Mouse (Mus musculus): ENCODE results near the gene Ush2a.

Ush2a gene

DNA sequence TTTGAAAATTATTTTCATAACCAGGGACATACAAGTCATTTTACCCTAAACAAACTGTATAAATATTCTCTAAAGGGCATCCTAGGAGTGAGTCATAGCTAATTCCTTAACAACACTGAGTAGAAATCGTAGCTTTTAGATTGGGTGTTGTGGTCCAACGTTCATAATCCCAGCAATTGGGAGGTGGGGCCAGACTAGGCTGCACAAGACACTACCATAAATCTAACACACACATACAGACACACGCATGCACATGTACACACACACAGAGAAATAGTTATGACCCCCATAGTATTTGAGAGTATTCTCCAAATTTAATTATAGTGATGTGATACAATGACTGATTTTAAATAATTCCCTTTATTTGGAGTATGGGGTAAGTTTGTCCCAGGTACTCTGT is 125.5 kb downstream of the Ush2a start:
- DNase-seq (ENCODE audit: low spot score in 2 of 2): no peak

GRCm38 (mm10) chr1:188387820-188388471 is 126.1 kb downstream of the Ush2a start:
- no peak for DNase-seq (ENCODE audit: low spot score in 2 of 2)

DNA sequence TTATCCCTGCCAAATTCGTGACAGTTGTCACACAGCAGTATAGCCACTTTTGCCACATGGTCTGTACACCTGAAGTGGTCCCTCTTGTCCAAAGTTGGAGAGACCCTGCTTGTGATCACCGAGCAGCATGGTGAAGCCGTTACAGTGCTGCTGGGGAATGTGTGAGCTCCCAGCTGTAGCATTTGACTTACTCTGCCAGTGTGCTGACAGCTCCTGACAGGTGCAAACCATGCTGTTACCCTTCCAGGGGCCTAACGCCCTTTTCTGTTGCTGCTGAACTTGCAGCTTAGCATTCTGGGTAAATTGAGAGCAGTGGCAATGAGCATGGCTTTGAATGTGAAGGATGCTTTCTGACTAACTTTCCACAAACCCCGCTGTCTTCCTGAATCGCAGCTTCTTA is 128.3 kb downstream of the Ush2a start:
- no peak for DNase-seq (ENCODE audit: low spot score in 2 of 2)

DNA sequence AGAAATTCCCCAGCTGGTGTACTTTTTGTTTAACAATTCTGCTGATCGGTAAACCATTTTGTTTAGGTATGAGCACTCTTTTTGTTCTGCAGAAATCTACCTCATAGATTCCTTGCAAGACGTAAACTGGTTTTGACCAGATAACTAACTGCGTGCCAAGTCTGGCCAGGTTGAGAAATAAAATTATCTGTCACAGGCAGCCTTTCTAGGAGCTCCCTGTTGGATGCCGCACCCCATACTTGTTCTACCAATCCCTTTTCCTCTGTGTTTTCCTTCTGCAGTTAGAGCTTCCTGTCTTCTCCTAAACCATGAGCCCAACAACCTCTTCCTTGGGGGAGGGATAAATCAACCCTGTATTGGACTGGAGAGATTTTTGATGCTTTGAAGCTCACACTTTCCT is 145.4 kb downstream of the Ush2a start:
- DNase-seq (ENCODE audit: low spot score in 2 of 2): no peak

DNA sequence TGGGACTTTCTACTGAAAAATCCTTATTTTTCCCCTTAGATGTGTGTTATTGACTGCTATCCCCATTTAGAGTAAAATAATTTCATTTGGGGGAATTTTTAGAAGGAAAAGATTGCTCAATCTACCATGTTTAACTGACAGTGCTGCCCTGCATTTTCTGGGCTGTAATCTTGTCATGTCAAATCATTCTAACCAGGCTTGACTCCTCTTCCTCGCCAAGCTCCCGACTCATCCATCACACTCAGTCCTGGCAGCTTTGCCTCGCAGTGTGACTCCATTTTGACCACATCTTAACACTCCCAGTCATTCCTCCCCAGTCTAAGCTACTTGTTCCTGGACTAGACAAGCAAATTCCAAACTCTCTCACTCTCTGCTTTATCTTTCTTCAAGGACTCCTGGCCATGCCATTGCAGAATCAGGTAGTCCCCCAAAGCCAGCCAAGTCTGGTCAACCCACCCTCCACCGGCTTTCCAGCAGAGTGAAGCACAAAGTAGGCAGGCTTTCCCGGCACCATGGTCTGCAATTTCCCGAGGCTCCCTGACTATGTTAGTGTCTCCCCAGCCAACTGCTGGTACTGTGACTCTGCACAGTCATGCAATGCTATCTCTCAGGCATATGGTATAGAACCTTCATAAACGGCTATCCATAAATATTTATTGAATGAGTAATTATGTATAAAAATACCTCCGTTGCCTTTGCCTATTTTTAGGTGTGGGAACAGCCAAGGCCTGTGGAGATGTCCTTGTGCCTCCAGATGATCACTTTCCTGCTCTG is 146.0 kb downstream of the Ush2a start:
- no peak for DNase-seq (ENCODE audit: low spot score in 2 of 2)

- DNase-seq (ENCODE audit: low spot score in 2 of 2): no peak
These were observed 148.7 kb downstream of the Ush2a start for GRCm38 (mm10) chr1:188410547-188410946.

- DNase-seq (ENCODE audit: low spot score in 2 of 2): no peak
These were observed 158.7 kb downstream of the Ush2a start for GRCm38 (mm10) chr1:188420543-188420942.

- DNase-seq (ENCODE audit: low spot score in 2 of 2): no peak
These were observed 166.3 kb downstream of the Ush2a start for GRCm38 (mm10) chr1:188428172-188428571.

- no peak for DNase-seq (ENCODE audit: low spot score in 2 of 2)
These were observed 168.9 kb downstream of the Ush2a start for GRCm38 (mm10) chr1:188430689-188431088.

DNA sequence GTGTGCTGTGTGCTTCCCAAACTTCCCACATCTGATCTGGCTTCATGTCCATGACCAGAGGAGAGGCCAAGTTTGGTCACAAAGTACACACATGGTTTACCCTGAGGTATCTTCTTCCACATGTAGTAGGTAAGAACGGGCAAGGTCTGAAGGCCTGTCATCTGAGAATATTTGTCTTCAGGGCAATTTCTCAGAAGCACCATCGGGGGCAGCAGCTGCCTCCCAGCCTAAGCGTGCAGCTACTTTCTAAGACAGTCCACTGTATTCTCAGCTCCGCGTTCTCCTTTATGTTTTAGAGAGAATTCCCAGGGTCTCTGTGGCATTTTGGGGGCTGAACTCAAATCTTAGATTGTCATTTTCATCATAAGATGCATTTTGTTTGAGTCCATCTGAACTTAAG is 186.1 kb downstream of the Ush2a start:
- DNase-seq (ENCODE audit: low spot score in 2 of 2): no peak

- no peak for DNase-seq (ENCODE audit: low spot score in 2 of 2)
These were observed 194.8 kb downstream of the Ush2a start for GRCm38 (mm10) chr1:188456466-188457175.

- DNase-seq (ENCODE audit: low spot score in 2 of 2): no peak
These were observed 195.6 kb downstream of the Ush2a start for GRCm38 (mm10) chr1:188457221-188458008.

DNA sequence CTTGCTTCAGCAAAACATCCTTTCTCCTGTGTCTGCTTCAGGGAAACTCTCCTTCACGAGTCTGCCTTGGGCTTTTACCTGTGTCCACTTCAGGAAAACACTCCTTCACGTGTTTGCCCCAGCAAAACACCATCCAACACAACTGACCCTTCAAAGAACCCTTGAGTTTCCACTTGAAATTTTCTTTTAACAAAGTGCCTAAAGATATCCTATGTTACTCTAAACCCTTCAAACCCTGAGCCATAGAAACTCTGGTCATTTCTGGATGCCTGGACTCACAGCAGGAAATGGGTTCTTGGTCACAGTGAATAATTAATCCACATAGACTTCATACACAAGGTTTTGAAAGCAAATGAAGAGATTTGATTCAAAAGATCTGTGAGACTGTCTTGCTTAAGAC is 199.4 kb downstream of the Ush2a start:
- DNase-seq (ENCODE audit: low spot score in 2 of 2): no peak

DNA sequence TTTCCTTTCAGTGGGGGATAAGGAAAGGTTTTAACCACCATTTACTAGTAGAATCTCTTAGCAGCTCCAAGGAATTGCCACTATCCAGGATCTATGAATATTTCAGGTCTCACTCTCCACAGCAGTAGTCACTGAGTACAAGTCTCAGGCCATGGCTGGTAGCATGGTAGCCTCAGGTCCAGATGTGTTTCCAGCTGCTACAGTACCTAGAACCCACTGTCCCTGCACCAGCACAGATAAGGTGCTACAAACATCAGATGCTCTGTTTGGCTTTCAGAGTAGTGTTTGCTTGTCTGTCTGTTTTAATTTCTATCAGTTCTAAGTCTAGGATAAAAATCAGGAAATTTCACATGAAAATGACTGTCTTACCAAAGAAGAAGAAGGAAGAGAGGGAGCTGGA is 202.8 kb downstream of the Ush2a start:
- no peak for DNase-seq (ENCODE audit: low spot score in 2 of 2)

DNA sequence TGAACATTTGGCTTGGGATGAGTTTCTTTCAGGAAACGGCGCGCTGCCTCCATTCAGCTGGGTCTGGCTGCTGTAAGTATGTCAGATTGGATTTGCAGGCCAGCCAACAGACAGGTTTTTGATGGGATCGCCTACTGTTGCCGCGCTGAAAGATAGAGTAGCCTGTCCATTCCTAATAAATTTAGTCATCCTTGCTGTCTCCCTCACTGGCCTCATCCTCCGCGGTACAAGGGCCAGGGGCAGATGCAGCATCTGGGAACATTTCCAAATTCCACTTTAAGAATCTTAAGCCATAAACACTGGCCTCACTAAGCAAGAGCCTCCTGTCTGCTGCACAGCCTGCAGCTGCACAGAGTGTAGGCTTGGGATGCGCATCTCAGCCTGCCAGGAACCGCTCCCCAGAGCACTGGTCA is 206.6 kb downstream of the Ush2a start:
- DNase-seq (ENCODE audit: low spot score in 2 of 2): peak; percentile 7 to 15

DNA sequence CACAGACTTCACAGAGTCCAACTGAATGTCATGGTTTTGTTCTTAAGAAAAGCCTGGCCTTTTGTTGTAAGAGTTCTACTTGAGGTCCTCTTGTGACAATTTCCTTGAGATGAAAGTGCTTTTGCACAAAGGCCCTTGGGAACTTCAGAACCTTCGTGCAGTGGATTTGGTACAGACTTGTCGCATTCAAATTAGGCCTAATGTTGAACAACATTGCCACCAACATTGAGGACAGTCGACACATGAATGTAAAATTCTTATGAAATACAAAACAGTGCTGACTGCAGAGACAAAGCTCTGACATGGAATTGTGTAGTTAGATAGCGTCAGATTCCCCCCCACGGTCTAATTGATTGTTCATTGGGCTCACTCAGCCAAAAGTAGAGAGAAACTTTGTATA is 243.1 kb downstream of the Ush2a start:
- no peak for DNase-seq (ENCODE audit: low spot score in 2 of 2)

DNA sequence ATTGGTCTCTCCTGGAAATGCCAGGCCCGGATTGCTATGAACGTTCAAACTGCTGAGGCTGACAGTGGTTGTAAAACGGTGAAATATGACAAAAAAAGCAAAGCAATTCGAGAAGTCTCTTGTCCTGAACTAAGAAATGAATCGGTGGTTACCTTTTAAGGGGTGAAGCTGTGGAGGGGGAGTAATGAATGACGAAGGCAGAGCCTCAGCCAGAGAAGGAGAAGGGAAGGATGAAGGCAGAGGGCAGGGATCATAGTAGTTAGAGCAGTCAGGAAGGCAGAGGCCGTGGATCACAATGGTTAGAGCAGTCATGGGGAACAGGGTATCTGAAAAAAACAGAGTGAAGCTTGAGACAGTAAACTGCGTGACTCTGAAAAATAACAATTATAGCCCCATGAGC is 257.0 kb downstream of the Ush2a start:
- DNase-seq (ENCODE audit: low spot score in 2 of 2): no peak

- DNase-seq (ENCODE audit: low spot score in 2 of 2): no peak
These were observed 265.6 kb downstream of the Ush2a start for GRCm38 (mm10) chr1:188527451-188527850.

GRCm38 (mm10) chr1:188529606-188530131 is 267.8 kb downstream of the Ush2a start:
- DNase-seq (ENCODE audit: low spot score in 2 of 2): no peak

GRCm38 (mm10) chr1:188537021-188537420 is 275.2 kb downstream of the Ush2a start:
- DNase-seq (ENCODE audit: low spot score in 2 of 2): no peak

DNA sequence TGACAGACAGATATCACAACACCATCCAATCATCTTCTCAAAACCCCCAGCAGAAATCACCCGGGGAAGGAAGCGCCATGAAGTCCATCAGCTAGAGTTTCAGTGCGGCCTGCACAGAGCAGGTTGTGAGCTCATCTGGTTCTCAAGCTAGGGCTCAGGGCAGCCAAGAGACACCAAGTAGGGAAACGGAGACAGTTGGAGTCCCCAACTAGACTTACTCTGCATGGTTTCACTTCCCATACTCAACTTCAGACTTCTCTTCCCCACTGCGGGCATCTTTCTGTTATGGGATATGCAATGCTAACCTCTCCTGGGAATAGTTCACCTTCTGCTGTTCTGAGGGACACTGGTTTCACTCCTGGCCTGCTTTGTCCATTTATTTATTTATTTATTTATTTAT is 277.8 kb downstream of the Ush2a start:
- no peak for DNase-seq (ENCODE audit: low spot score in 2 of 2)

DNA sequence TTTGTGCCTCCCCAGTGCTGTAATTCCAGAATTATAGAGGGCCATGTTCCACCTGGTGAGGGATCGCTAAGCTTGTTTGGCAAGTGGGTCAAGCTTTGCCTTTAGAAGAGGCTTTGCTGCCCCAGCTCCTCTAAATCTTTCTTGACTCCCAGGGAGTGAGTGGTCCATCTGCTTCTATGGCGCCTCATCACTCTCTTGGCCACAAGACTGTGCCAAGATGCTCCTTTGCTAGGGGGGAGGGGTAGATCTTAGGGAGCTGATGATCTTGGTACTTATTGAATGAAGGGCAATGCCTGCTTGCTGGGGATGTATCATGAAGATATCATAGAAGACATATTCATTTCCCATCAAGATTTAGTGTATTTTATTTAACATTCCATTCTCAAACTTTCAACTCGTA is 279.7 kb downstream of the Ush2a start:
- DNase-seq (ENCODE audit: low spot score in 2 of 2): no peak

All from frontal cortex, postnatal 10 days (tissue).